Mouse (Mus musculus): ENCODE results near the gene Gm49673. TPM values are rescaled to one million over a fixed set of nuclear protein-coding genes. Genes with fewer than 3 reads are reported as not detected.
A peak's percentile ranks its signal among the peaks of the same experiment; 100 is the strongest.
"Not testable (repeated sequence)": the region's sequence is repeated elsewhere in the genome, so short reads cannot be mapped to it uniquely, and the experiment has no call there.

The Gm49673 gene
- polyA plus RNA-seq, 1 experiment from 2014 or later = 0.12 TPM

DNA sequence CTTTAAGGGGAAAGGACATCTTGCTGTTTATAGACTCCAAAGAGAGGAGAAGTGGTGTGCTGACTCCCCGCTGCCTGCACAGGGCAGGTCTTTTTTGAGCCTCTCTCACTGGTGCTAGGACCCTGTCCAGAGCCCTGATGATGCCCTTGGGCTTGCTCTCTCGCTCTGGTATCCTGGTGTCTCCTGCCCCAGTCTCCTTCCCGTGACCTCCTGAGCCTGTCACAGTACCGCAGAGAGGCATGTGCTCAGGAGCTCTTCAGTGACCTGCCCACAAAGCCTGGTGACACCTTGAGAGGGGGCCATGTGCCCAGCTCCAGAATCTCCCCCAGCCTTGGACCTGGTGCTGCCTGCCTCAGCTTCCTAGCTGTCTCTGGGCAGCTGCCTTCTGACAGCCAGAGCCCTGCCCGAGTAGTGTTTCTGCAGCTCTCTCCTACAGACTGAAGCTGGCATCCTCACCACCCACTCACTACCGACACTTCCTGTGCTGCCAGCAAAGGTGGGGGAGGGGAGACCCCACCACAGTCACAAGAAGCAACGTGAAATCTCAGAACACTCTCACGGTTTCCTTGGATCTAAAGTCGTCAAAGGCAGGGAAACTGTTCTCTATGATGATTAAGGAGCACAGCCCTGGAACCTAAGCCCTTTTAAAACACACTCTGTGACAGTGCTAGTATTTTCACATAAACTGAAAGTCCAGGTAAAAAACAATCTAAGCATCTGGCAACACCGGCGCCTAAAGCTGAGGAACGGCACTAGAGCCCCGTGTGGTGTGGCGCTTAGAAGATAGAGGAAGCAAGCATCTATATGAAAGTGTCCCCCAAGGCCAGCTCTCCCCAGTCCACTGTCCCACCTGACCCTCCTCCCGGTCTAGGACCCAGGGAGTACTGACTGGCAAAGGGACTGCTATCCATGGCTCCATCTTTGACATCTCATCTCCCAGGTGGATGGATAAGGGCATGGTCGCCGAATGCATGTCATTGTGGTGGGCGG lies 54.8 kb downstream of the Gm49673 start:
- ATAC-seq (ENCODE audit: insufficient read depth, low FRiP score, low TSS enrichment); H3K4me1 ChIP-seq (ENCODE audit: control insufficient read depth, insufficient read depth, low read length); H3K9me3 ChIP-seq (ENCODE audit: control insufficient read depth, low read length); H3K4me2 ChIP-seq (ENCODE audit: low read depth); H3K27me3 ChIP-seq (ENCODE audit: control insufficient read depth, insufficient read depth, low read length); H3K4me3 ChIP-seq (ENCODE audit: low read depth, low read length); H3K27ac ChIP-seq (ENCODE audit: low read depth, low read length); DNase-seq (ENCODE audit: low spot score); H3K9ac ChIP-seq (ENCODE audit: low read length); H3K36me3 ChIP-seq (ENCODE audit: control insufficient read depth, insufficient read depth, low read length): not testable (repeated sequence)
- WGBS = 69% methylated on average over 4 of the region's 18 CpGs

DNA sequence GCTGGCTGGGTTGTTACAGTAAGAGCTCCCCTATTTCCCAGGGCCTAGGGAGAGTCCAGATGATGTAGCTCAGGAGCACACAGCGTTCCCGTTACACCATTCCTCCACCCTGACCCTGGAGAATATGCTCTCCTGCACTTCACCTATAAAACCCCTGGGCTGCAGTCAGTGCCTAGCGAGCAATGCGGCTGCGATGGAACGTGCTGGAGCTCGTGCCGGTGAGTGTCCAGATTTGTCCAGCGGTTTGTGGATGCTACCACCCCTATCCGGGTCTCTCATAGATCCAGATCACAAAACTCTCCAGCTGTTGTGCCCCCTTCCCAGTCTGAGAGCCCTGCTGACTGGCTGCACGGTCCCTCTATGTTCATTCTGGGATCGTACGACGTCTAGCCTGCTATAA lies 56.3 kb downstream of the Gm49673 start:
- not testable (repeated sequence) for H3K9ac ChIP-seq (ENCODE audit: low read length); H3K27me3 ChIP-seq (ENCODE audit: control insufficient read depth, insufficient read depth, low read length); H3K4me3 ChIP-seq (ENCODE audit: low read depth, low read length); H3K9me3 ChIP-seq (ENCODE audit: control insufficient read depth, low read length); DNase-seq (ENCODE audit: low spot score); H3K27ac ChIP-seq (ENCODE audit: low read depth, low read length); H3K4me1 ChIP-seq (ENCODE audit: control insufficient read depth, insufficient read depth, low read length); H3K36me3 ChIP-seq (ENCODE audit: control insufficient read depth, insufficient read depth, low read length); ATAC-seq (ENCODE audit: insufficient read depth, low FRiP score, low TSS enrichment); H3K4me2 ChIP-seq (ENCODE audit: low read depth)
- WGBS = 89% methylated on average over 10 of the region's 14 CpGs

DNA sequence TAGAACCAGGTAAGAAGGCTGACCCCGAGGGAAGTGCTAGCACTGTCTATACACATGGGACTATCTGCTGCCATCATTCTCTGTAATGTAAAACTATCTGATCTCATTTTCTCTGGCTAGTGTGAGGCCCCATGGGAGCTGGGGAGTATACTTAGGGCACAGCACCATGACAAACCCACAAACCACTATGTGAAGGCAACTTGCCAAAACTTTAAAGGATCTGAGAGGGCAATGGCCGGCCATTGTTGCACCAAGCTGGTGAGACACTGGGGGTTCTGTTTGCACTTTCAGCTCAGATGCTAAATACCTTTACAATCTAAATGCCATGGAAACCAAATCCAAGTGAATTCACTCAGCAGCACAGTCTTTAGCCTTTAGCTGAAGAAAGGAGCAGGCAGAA lies 77.7 kb downstream of the Gm49673 start:
- WGBS = 86% methylated on average over 1 of the region's 2 CpGs
- not testable (repeated sequence) for H3K9ac ChIP-seq (ENCODE audit: low read length); H3K9me3 ChIP-seq (ENCODE audit: control insufficient read depth, low read length); ATAC-seq (ENCODE audit: insufficient read depth, low FRiP score, low TSS enrichment); H3K4me3 ChIP-seq (ENCODE audit: low read depth, low read length); H3K27ac ChIP-seq (ENCODE audit: low read depth, low read length); H3K4me2 ChIP-seq (ENCODE audit: low read depth); DNase-seq (ENCODE audit: low spot score); H3K27me3 ChIP-seq (ENCODE audit: control insufficient read depth, insufficient read depth, low read length); H3K36me3 ChIP-seq (ENCODE audit: control insufficient read depth, insufficient read depth, low read length); H3K4me1 ChIP-seq (ENCODE audit: control insufficient read depth, insufficient read depth, low read length)

DNA sequence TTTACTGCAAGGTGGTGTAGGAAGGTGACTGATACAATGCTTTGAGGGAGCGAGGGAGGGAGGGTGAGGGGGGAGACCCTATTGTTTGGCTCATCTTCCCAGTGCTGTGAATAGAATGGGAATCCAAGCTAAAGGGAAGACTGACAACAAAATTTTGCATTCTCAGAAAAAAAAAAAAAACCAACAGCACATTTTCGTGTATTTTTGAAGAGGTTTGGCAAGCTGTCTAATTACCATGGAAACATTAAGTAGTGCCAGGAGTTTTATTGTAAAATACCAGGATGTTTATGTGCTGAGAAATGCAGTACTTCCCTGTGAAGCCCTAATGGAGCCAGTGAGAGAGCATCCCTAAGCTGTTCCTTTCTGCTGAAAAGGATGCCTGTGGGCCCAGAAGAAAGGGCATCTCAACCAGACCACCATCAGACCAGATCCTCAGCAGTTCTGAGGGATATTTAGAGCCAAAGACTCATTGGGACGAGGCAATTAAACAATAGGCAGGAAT lies 90.9 kb downstream of the Gm49673 start:
- not testable (repeated sequence) for H3K4me1 ChIP-seq (ENCODE audit: control insufficient read depth, insufficient read depth, low read length); H3K36me3 ChIP-seq (ENCODE audit: control insufficient read depth, insufficient read depth, low read length); H3K27ac ChIP-seq (ENCODE audit: low read depth, low read length); H3K4me2 ChIP-seq (ENCODE audit: low read depth); H3K4me3 ChIP-seq (ENCODE audit: low read depth, low read length); ATAC-seq (ENCODE audit: insufficient read depth, low FRiP score, low TSS enrichment); H3K9ac ChIP-seq (ENCODE audit: low read length); DNase-seq (ENCODE audit: low spot score); H3K27me3 ChIP-seq (ENCODE audit: control insufficient read depth, insufficient read depth, low read length); H3K9me3 ChIP-seq (ENCODE audit: control insufficient read depth, low read length)
- WGBS = 72% methylated on average over 2 of the region's 3 CpGs

DNA sequence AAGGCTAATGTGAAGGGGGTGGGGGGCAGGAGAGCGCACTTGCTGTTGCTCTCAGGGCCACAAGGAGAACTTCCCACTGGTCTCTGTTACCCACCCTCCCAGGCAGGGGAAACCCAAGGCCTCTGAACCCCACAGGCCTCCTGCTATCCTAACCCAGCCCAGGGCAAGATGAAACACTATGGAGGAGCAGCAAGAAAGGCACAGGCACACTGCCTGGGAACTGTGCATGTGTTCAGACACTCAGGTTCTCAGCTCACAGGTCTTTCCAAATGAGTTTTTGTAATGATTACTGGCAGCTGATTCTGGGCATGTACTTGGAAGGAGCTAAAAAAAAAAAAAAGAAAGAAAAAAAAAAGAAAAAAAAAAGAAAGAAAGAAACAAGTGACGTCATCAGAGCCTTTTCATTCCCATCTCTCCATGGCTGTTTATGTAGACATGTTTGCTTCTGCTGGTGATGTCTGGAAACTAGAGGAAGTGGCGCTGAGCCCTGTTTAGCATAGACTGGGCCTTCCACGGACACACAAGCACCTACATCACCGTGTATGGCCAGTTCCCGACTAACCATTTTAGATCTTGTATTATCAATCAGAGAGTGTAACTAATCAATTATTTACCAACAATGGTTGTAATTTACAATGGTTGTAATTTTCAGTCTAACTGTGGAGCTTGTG lies 91.5 kb downstream of the Gm49673 start:
- H3K9ac ChIP-seq (ENCODE audit: low read length); H3K9me3 ChIP-seq (ENCODE audit: control insufficient read depth, low read length); ATAC-seq (ENCODE audit: insufficient read depth, low FRiP score, low TSS enrichment); DNase-seq (ENCODE audit: low spot score); H3K4me1 ChIP-seq (ENCODE audit: control insufficient read depth, insufficient read depth, low read length); H3K27ac ChIP-seq (ENCODE audit: low read depth, low read length); H3K27me3 ChIP-seq (ENCODE audit: control insufficient read depth, insufficient read depth, low read length); H3K4me2 ChIP-seq (ENCODE audit: low read depth); H3K36me3 ChIP-seq (ENCODE audit: control insufficient read depth, insufficient read depth, low read length); H3K4me3 ChIP-seq (ENCODE audit: low read depth, low read length): not testable (repeated sequence)
- WGBS = 81% methylated on average over 3 of the region's 6 CpGs

DNA sequence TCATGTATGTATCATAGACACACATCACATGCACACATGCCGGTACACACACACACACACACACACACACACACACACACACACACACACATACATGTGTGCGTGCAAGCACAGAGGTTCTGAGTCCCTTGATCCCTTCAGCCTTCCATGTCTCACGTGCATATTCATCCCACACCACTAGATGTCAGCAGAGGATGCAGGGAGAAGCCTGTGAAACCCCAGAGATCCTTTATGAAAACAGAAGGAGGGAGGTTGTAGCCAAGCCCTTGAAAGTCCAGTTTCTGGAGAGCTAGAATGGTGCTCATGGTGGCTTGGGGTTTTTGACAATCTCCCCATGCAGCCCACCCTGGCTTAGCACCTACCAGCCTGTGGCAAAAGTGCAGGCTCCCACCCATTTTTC lies 96.3 kb downstream of the Gm49673 start:
- H3K4me1 ChIP-seq (ENCODE audit: control insufficient read depth, insufficient read depth, low read length); H3K36me3 ChIP-seq (ENCODE audit: control insufficient read depth, insufficient read depth, low read length); H3K4me2 ChIP-seq (ENCODE audit: low read depth); H3K9me3 ChIP-seq (ENCODE audit: control insufficient read depth, low read length); H3K27me3 ChIP-seq (ENCODE audit: control insufficient read depth, insufficient read depth, low read length); H3K9ac ChIP-seq (ENCODE audit: low read length); H3K27ac ChIP-seq (ENCODE audit: low read depth, low read length); H3K4me3 ChIP-seq (ENCODE audit: low read depth, low read length): not testable (repeated sequence)
- 55% methylated on average over 3 of the region's 3 CpGs for WGBS
- peak; percentile 36 for DNase-seq (ENCODE audit: low spot score)
- ATAC-seq (ENCODE audit: insufficient read depth, low FRiP score, low TSS enrichment) = peak; percentile 31; the same call in 1 of the 2 replicates

DNA sequence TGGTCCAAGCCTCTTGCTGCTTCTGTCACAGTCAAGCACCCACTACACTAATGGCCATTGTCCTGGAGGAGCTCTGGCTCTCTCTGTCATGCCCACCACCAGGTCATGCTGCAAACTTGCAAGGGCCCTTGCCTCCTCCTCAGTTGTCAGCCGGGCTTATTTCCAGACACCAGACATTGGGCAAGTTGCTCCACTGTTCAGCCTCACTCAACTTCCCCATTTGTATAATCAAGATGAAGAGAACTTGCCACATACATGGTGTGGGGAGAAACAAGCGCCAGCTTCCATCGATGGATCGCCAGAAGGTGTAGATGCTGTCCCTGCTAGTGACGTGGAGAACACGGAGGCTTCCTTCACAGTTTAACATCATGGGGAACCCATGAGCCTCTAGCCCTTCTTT lies 97.4 kb downstream of the Gm49673 start:
- H3K27me3 ChIP-seq (ENCODE audit: control insufficient read depth, insufficient read depth, low read length); H3K4me2 ChIP-seq (ENCODE audit: low read depth); H3K36me3 ChIP-seq (ENCODE audit: control insufficient read depth, insufficient read depth, low read length); H3K9ac ChIP-seq (ENCODE audit: low read length); H3K4me3 ChIP-seq (ENCODE audit: low read depth, low read length); DNase-seq (ENCODE audit: low spot score); H3K9me3 ChIP-seq (ENCODE audit: control insufficient read depth, low read length); ATAC-seq (ENCODE audit: insufficient read depth, low FRiP score, low TSS enrichment); H3K4me1 ChIP-seq (ENCODE audit: control insufficient read depth, insufficient read depth, low read length); H3K27ac ChIP-seq (ENCODE audit: low read depth, low read length): not testable (repeated sequence)
- 93% methylated on average over 5 of the region's 6 CpGs for WGBS

DNA sequence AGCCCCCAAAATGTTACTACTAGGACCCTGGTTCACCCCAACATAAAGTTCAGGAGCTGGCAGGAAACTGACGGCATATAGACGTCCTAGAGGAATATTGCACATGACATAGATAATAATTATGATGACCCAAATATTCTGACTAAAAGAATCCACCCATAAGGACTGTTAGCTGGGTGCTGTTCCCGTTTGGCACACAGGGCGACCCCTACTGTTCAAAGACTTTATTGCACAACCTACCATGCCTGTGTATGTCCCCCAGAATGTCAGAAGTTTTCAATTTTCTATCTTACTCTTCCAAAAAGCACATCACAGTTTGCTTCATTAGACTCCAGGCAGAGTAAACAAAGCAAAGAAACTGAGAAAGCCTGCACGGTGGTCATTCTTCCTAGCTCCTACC lies 101.4 kb downstream of the Gm49673 start:
- not testable (repeated sequence) for H3K9me3 ChIP-seq (ENCODE audit: control insufficient read depth, low read length); H3K4me3 ChIP-seq (ENCODE audit: low read depth, low read length); ATAC-seq (ENCODE audit: insufficient read depth, low FRiP score, low TSS enrichment)

More for the DNA sequence above, 101.4 kb downstream of the Gm49673 start:
- not testable (repeated sequence) for H3K27ac ChIP-seq (ENCODE audit: low read depth, low read length); DNase-seq (ENCODE audit: low spot score); H3K36me3 ChIP-seq (ENCODE audit: control insufficient read depth, insufficient read depth, low read length); H3K27me3 ChIP-seq (ENCODE audit: control insufficient read depth, insufficient read depth, low read length); H3K4me2 ChIP-seq (ENCODE audit: low read depth); H3K9ac ChIP-seq (ENCODE audit: low read length); H3K4me1 ChIP-seq (ENCODE audit: control insufficient read depth, insufficient read depth, low read length)
- 0% methylated on average over 2 of the region's 5 CpGs for WGBS
